Mouse (Mus musculus): ENCODE data around the gene Mrpl44. TPM values are rescaled to one million over a fixed set of nuclear protein-coding genes. Genes with fewer than 3 reads are reported as not detected.

Gene Mrpl44
- polyA plus RNA-seq, 1 experiment from 2014 or later: 47.9 TPM

DNA sequence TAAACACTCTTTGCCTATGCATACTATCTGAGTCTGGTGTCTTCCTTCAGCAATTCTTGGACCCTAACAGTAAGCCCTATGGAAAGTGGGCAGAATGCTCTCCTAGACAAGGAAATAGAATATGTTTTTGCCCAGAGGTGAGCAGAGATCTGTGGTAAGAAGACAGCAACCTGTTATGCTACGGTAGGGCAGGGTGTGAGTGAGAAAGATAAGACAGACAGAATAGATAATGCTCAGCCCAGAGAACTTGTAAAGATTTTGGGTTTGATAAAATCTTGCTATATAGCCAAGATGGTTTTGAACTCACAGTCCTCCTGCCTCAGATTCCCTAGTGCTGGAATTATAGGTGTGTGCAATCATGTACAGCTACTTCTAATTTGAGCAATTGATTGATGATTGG lies 11.3 kb upstream of the Mrpl44 start:
- H3K4me2 ChIP-seq: no peak overlapping the region
- WGBS: 88% methylated on average over 1 of the region's 1 CpGs
- ATAC-seq (ENCODE audit: low FRiP score): no peak
- H3K9me3 ChIP-seq: no peaks in the 10 kb centered on the region
- H3K36me3 ChIP-seq: no peaks in the 10 kb centered on the region
- H3K27ac ChIP-seq: no peak overlapping the region
- peaks cover 24% of the 10 kb centered on the region for H3K4me1 ChIP-seq (replicated peaks)
- H3K27me3 ChIP-seq: no peaks in the 10 kb centered on the region
- no peak overlapping the region for H3K4me3 ChIP-seq
- H3K9ac ChIP-seq: no peak overlapping the region

- no peaks in the 10 kb centered on the region for H3K9me3 ChIP-seq
- no peak overlapping the region for H3K27ac ChIP-seq
- H3K9ac ChIP-seq: no peak overlapping the region
- no peaks in the 10 kb centered on the region for H3K4me1 ChIP-seq (replicated peaks)
- 0 out of 2 replicates have a peak, but pooled peaks cover 4% of the 10 kb centered on the region for H3K27me3 ChIP-seq
- no peaks in the 10 kb centered on the region for H3K36me3 ChIP-seq
- ATAC-seq (ENCODE audit: low FRiP score): no peak
- WGBS: 64% methylated on average over 1 of the region's 1 CpGs
- no peak overlapping the region for H3K4me2 ChIP-seq
- H3K4me3 ChIP-seq: no peak overlapping the region
Measured at GRCm38 (mm10) chr1:79768231-79768630, 7.6 kb upstream of the Mrpl44 start.

- peaks cover 14% of the 10 kb centered on the region for H3K4me1 ChIP-seq (replicated peaks)
- no peak overlapping the region for H3K9ac ChIP-seq
- no peak for ATAC-seq (ENCODE audit: low FRiP score)
- no peak overlapping the region for H3K4me2 ChIP-seq
- H3K36me3 ChIP-seq: peaks cover 16% of the 10 kb centered on the region
- no peak overlapping the region for H3K4me3 ChIP-seq
- WGBS: 84% methylated on average over 4 of the region's 4 CpGs
- no peaks in the 10 kb centered on the region for H3K9me3 ChIP-seq
- H3K27ac ChIP-seq: no peak overlapping the region
- H3K27me3 ChIP-seq: 0 out of 2 replicates have a peak, but pooled peaks cover 4% of the 10 kb centered on the region
Measured at GRCm38 (mm10) chr1:79774164-79774780, 1.5 kb upstream of the Mrpl44 start.

- H3K4me3 ChIP-seq: no peak overlapping the region
- no peak overlapping the region for H3K4me2 ChIP-seq
- H3K27me3 ChIP-seq: no peaks in the 10 kb centered on the region
- 91% methylated on average over 11 of the region's 11 CpGs for WGBS
- no peak for ATAC-seq (ENCODE audit: low FRiP score)
- H3K4me1 ChIP-seq (replicated peaks): peaks cover 14% of the 10 kb centered on the region
- H3K27ac ChIP-seq: no peak overlapping the region
- peaks cover 54% of the 10 kb centered on the region for H3K36me3 ChIP-seq
- H3K9ac ChIP-seq: no peak overlapping the region
- H3K9me3 ChIP-seq: no peaks in the 10 kb centered on the region
Measured at GRCm38 (mm10) chr1:79778011-79778410, 2.2 kb downstream of the Mrpl44 start.

DNA sequence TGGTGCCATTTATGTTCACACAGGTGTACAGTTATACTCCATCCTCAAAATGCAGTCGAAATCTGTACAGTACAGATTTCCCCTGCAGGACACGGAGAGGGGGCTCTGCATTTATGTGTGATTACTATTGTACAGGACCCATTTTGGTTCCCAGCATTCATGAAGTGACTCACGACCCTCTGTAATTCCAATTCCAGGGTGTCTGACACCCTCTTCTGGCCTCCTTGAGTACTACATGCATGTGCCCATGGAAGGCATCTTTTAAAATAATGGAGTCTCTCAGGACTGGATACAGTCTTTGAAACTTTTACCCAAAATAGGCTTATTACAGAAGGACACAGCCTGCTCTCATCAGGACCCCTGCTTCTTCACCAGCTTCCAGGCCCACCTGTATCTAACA lies 6.6 kb downstream of the Mrpl44 start:
- H3K9ac ChIP-seq: no peak overlapping the region
- H3K4me3 ChIP-seq: no peak overlapping the region
- no peak overlapping the region for H3K4me2 ChIP-seq
- peaks cover 66% of the 10 kb centered on the region for H3K36me3 ChIP-seq
- no peaks in the 10 kb centered on the region for H3K9me3 ChIP-seq
- WGBS: 86% methylated on average over 3 of the region's 3 CpGs
- no peak for ATAC-seq (ENCODE audit: low FRiP score)
- peaks cover 11% of the 10 kb centered on the region; the same call in 1 of the 2 replicates for H3K4me1 ChIP-seq (replicated peaks)
- no peaks in the 10 kb centered on the region for H3K27me3 ChIP-seq
- no peak overlapping the region for H3K27ac ChIP-seq

DNA sequence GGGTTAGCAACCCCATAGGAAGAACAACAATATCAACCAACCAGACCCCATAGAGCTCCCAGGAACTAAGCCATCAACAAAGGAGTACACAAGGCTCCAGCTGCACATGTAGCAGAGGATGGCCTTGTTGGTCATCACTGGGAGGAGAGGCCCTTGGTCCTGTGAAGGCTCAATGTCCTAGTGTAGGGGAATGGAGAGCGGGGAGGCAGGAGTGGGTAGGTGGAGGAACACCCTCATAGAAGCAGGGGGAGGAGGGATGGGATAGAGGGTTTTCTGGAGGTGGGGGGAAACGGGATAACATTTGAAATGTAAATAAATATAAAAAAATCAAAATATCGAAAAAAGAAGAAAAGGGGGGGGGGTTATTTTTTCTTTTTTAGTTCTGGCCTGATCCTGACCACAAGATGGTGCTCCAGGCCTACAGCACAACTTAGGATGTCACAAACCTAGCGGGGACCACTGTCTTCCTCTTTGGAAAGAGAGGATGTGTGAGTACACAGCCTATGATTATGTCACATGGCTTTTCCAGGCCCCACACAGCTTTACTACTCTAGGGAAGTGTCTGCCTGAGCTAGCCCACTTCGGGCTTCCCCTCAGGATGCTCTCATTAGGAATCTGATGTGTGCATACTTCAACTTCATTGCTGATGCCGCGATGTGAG lies 10.6 kb downstream of the Mrpl44 start:
- WGBS: 76% methylated on average over 7 of the region's 7 CpGs
- no peaks in the 10 kb centered on the region for H3K4me1 ChIP-seq (replicated peaks)
- H3K27ac ChIP-seq: no peak overlapping the region
- ATAC-seq (ENCODE audit: low FRiP score): peak; percentile 83
- no peak overlapping the region for H3K4me3 ChIP-seq
- H3K36me3 ChIP-seq: peaks cover 28% of the 10 kb centered on the region
- H3K9me3 ChIP-seq: no peaks in the 10 kb centered on the region
- 0 out of 2 replicates have a peak overlapping the region, but pooled peaks have one; percentile 24 for H3K9ac ChIP-seq
- H3K4me2 ChIP-seq: no peak overlapping the region
- H3K27me3 ChIP-seq: no peaks in the 10 kb centered on the region

GRCm38 (mm10) chr1:79797084-79797483 lies 21.3 kb downstream of the Mrpl44 start:
- 86% methylated on average over 3 of the region's 3 CpGs for WGBS
- Histone ChIP-seq H3K4me3 (no peak overlapping the region), H3K36me3 (peaks cover 14% of the 10 kb centered on the region), H3K9me3 (no peaks in the 10 kb centered on the region), H3K9ac (no peak overlapping the region), H3K4me2 (no peak overlapping the region), H3K27ac (no peak overlapping the region), H3K4me1 (replicated peaks) (no peaks in the 10 kb centered on the region), H3K27me3 (no peaks in the 10 kb centered on the region)
- ATAC-seq (ENCODE audit: low FRiP score): no peak

DNA sequence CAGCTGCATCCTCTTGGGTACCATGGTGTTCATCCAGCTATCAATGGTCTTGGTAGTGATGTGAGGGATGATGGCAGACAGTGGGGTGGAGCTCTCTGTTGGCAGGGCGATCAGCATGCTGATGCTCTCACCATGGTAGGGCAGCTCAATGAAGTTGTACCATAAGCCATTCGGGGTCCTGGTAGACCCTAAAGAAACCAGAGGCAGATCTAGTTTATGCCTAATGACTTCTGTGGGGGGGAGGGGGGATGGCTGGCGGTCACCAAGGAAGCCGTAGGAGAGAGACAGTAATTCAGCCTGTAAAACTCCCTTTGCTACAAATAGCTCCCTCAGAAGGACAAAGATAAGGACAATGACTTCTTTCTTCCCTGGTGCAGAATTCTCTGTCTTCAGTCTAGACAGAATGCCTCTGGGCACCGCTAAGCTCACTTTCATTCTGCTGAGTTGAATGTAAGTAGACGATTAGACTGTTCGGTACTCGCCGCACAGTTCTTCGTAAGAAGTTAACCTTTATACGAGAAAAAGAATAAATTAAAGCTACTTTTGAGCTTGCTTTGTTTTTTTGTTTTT lies 27.1 kb downstream of the Mrpl44 start:
- H3K9me3 ChIP-seq: no peaks in the 10 kb centered on the region
- 52% methylated on average over 11 of the region's 11 CpGs for WGBS
- no peak overlapping the region for H3K4me3 ChIP-seq
- peaks cover 10% of the 10 kb centered on the region for H3K36me3 ChIP-seq
- peaks cover 13% of the 10 kb centered on the region for H3K4me1 ChIP-seq (replicated peaks)
- ATAC-seq (ENCODE audit: low FRiP score): peak; percentile 83
- no peak overlapping the region for H3K9ac ChIP-seq
- H3K27me3 ChIP-seq: no peaks in the 10 kb centered on the region
- no peak overlapping the region for H3K4me2 ChIP-seq
- H3K27ac ChIP-seq: peak overlapping the region; percentile 23; the same call in 1 of the 2 replicates

DNA sequence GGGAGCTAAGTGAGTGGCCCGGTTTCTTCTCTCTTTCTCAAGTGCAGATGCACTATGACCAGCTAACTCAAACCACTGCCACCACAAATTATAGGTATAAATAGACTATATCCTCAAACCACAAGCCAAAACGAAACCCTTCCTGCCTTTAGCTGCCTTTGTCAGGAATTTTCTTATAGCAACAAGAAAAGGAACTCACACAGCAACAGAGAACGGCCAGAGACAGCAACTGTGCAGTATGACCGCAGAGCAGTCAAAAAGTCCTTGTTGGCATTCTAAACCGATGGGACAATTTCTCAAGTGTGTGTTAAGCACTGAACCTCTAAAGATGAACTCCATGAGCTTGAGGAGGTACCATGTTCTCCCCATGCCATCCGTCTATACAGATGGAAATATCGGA lies 27.8 kb downstream of the Mrpl44 start:
- H3K36me3 ChIP-seq: peaks cover 8% of the 10 kb centered on the region
- no peak for ATAC-seq (ENCODE audit: low FRiP score)
- H3K4me2 ChIP-seq: no peak overlapping the region
- H3K4me3 ChIP-seq: no peak overlapping the region
- H3K27me3 ChIP-seq: no peaks in the 10 kb centered on the region
- H3K9ac ChIP-seq: no peak overlapping the region
- no peaks in the 10 kb centered on the region for H3K9me3 ChIP-seq
- H3K4me1 ChIP-seq (replicated peaks): peaks cover 13% of the 10 kb centered on the region
- 74% methylated on average over 7 of the region's 7 CpGs for WGBS
- 0 out of 2 replicates have a peak overlapping the region, but pooled peaks have one; percentile 8 for H3K27ac ChIP-seq

DNA sequence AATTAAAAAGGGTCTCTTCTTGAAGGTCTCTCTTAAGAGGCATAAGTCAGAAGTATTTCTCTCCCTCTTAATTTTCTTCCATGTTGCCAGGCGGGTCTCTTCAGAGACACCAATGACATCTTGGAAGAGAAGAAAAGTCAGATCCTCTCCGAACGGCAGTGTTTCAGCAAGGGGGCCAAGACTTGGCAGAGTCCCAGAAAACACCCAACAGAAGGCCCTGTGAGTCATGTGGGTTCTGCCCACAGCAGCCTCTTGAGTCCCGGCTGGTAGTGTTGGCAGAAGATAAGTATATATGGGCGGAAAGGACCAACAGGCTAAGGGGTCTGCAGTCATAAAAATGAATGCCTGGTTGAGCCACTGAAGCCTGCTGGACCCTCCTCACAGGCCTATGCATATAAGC lies 31.0 kb downstream of the Mrpl44 start:
- 68% methylated on average over 5 of the region's 5 CpGs for WGBS
- Histone ChIP-seq H3K9ac (no peak overlapping the region), H3K27ac (no peak overlapping the region; the same call in 1 of the 2 replicates), H3K36me3 (0 out of 2 replicates have a peak, but pooled peaks cover 2% of the 10 kb centered on the region), H3K27me3 (no peaks in the 10 kb centered on the region), H3K4me2 (no peak overlapping the region), H3K9me3 (no peaks in the 10 kb centered on the region), H3K4me1 (replicated peaks) (peaks cover 13% of the 10 kb centered on the region), H3K4me3 (no peak overlapping the region)
- no peak for ATAC-seq (ENCODE audit: low FRiP score)

DNA sequence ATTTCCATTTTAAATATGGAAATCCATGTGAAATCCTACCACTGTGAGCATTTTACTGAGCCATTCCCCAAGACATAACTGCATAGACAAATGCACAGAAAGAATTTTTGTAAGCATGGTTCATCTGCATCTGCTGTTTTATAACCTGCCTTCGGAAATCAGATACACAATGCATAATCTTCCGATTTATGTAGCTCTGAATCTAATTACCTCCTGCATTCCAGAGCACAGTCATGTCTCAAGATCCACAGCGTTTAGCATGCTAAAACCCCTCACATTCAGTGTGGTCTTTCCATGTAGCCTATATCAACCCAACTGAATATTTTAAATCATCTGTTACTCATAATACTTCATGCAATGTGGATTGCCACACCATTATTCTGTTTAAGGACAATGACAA lies 33.6 kb downstream of the Mrpl44 start:
- Histone ChIP-seq H3K4me2 (no peak overlapping the region), H3K27ac (no peak overlapping the region), H3K36me3 (peaks cover 2% of the 10 kb centered on the region; the same call in 1 of the 2 replicates), H3K27me3 (no peaks in the 10 kb centered on the region), H3K4me1 (replicated peaks) (peaks cover 8% of the 10 kb centered on the region), H3K9me3 (no peaks in the 10 kb centered on the region), H3K4me3 (no peak overlapping the region), H3K9ac (no peak overlapping the region)
- WGBS: 86% methylated on average over 3 of the region's 3 CpGs
- ATAC-seq (ENCODE audit: low FRiP score): no peak

DNA sequence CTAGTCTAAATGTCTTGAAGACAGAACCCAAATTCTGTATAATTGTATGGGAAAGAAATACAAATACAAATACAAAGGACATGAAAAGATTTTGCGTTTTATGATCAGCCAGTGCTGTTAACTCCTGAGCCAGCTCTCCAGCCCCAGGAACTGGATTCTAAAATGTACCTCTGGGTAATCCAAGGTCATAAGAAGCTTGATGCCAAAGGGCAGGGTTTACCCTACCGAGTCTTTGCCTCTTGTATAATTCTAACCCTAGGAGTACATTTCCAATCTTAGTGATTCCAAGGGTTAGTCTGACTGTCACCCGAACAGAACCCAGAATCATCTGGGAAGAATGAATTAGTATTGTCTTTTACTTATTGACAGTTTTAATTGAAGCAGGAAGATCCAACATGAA lies 39.6 kb downstream of the Mrpl44 start:
- no peak overlapping the region for H3K4me3 ChIP-seq
- H3K9me3 ChIP-seq: no peaks in the 10 kb centered on the region
- no peak overlapping the region for H3K4me2 ChIP-seq
- no peaks in the 10 kb centered on the region for H3K27me3 ChIP-seq
- H3K9ac ChIP-seq: no peak overlapping the region
- H3K4me1 ChIP-seq (replicated peaks): no peaks in the 10 kb centered on the region
- no peak for ATAC-seq (ENCODE audit: low FRiP score)
- 92% methylated on average over 3 of the region's 3 CpGs for WGBS
- H3K27ac ChIP-seq: no peak overlapping the region
- H3K36me3 ChIP-seq: no peaks in the 10 kb centered on the region; the same call in 1 of the 2 replicates
